Mouse (Mus musculus) urinary bladder, postnatal 36 days (tissue): Measurements from ENCODE around the gene Cmklr1.

Experiments used
- DNase-seq, 2 experiments: peaks; one replicate each; pipeline ENCODE4 v3.0.0; 2022; ENCODE audit warnings: low spot score in 2 of 2, mixed read lengths in 1 of 2

The Cmklr1 gene

GRCm38 (mm10) chr5:113650035-113650865, at the start of gene Cmklr1:
Gene Cmklr1, minus strand, starts transcription at chr5:113650426.
- DNase-seq = peak in 1 of 2 experiments; percentile 54

- DNase-seq = peak in 1 of 2 experiments; percentile 9
These were observed 44.2 kb upstream of the Cmklr1 start for GRCm38 (mm10) chr5:113694415-113694814.

GRCm38 (mm10) chr5:113694000-113694399, 43.8 kb upstream of the Cmklr1 start:
- no peak for DNase-seq

- no peak for DNase-seq
These were observed 43.0 kb upstream of the Cmklr1 start for GRCm38 (mm10) chr5:113693196-113693755.

GRCm38 (mm10) chr5:113690866-113691265, 40.6 kb upstream of the Cmklr1 start:
- no peak for DNase-seq

- DNase-seq = no peak
These were observed 39.9 kb upstream of the Cmklr1 start for GRCm38 (mm10) chr5:113690069-113690548.

GRCm38 (mm10) chr5:113687514-113687913, 37.3 kb upstream of the Cmklr1 start:
- no peak for DNase-seq

GRCm38 (mm10) chr5:113685471-113685870, 35.2 kb upstream of the Cmklr1 start:
- no peak for DNase-seq

- DNase-seq = no peak
These were observed 33.0 kb upstream of the Cmklr1 start for GRCm38 (mm10) chr5:113683246-113683645.

GRCm38 (mm10) chr5:113682472-113682871, 32.2 kb upstream of the Cmklr1 start:
- DNase-seq = no peak

GRCm38 (mm10) chr5:113681219-113681618, 31.0 kb upstream of the Cmklr1 start:
- no peak for DNase-seq

GRCm38 (mm10) chr5:113679509-113679908, 29.3 kb upstream of the Cmklr1 start:
- no peak for DNase-seq

GRCm38 (mm10) chr5:113678743-113679452, 28.7 kb upstream of the Cmklr1 start:
- DNase-seq = no peak

GRCm38 (mm10) chr5:113677541-113677940, 27.3 kb upstream of the Cmklr1 start:
- DNase-seq = no peak

- DNase-seq = peak; percentile 7 to 26
These were observed 24.6 kb upstream of the Cmklr1 start for GRCm38 (mm10) chr5:113674851-113675250.

- DNase-seq = peak; percentile 20 to 63
These were observed 22.2 kb upstream of the Cmklr1 start for GRCm38 (mm10) chr5:113672456-113672855.

- DNase-seq = no peak
These were observed 20.4 kb upstream of the Cmklr1 start for GRCm38 (mm10) chr5:113670597-113670996.

GRCm38 (mm10) chr5:113670110-113670509, 19.9 kb upstream of the Cmklr1 start:
- DNase-seq = no peak

- DNase-seq = no peak
These were observed 14.5 kb upstream of the Cmklr1 start for GRCm38 (mm10) chr5:113664629-113665195.

GRCm38 (mm10) chr5:113664127-113664526, 13.9 kb upstream of the Cmklr1 start:
- DNase-seq = no peak

- DNase-seq = peak; percentile 39 to 77
These were observed 10.6 kb upstream of the Cmklr1 start for GRCm38 (mm10) chr5:113660872-113661271.

GRCm38 (mm10) chr5:113654821-113655220, 4.6 kb upstream of the Cmklr1 start:
- no peak for DNase-seq
